Mouse (Mus musculus): ENCODE measurements around the gene P2rx7. TPM values are rescaled to one million over a fixed set of nuclear protein-coding genes. Genes with fewer than 3 reads are reported as not detected.

The P2rx7 gene
- polyA plus RNA-seq, 1 experiment from 2014 or later = 1.3 TPM

DNA sequence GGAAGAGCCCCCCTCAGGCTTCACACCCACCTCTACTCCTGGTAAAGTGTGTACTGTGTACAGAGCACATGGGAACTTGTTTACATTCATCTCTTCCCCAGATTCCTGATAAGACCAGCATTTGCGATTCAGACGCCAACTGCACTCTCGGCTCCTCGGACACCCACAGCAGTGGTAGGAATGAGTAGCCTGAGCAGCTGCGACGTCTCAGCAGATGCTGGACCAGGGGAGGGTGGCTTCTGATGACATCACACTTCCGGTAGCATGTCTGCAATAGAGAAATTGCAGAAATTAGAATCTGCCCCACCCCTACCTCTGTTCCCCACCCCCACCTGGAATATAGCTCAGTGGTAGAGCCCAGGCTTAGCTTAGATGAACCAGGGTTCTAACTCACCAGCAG lies 74.7 kb downstream of the P2rx7 start:
- no peaks in the 10 kb centered on the region for H3K27me3 ChIP-seq (replicated peaks; ENCODE audit: control insufficient read depth, insufficient read depth, low read length)
- H3K4me1 ChIP-seq (replicated peaks; ENCODE audit: control insufficient read depth, insufficient read depth, low read length) = no peaks in the 10 kb centered on the region
- WGBS = 70% methylated on average over 7 of the region's 7 CpGs
- H3K36me3 ChIP-seq (ENCODE audit: control insufficient read depth, insufficient read depth, low read length) = peaks cover 3% of the 10 kb centered on the region; the same call in 1 of the 2 replicates
- no peak overlapping the region for H3K4me3 ChIP-seq (ENCODE audit: low read depth, low read length)
- no peak overlapping the region for H3K9ac ChIP-seq (ENCODE audit: low read depth, low read length)
- H3K27ac ChIP-seq (ENCODE audit: low read depth, low read length) = no peak overlapping the region
- ATAC-seq (replicated peaks; ENCODE audit: low FRiP score) = no peak
- no peaks in the 10 kb centered on the region for H3K9me3 ChIP-seq (ENCODE audit: control insufficient read depth, low read length)
- H3K4me2 ChIP-seq = no peak overlapping the region
- DNase-seq (ENCODE audit: low spot score) = no peak

DNA sequence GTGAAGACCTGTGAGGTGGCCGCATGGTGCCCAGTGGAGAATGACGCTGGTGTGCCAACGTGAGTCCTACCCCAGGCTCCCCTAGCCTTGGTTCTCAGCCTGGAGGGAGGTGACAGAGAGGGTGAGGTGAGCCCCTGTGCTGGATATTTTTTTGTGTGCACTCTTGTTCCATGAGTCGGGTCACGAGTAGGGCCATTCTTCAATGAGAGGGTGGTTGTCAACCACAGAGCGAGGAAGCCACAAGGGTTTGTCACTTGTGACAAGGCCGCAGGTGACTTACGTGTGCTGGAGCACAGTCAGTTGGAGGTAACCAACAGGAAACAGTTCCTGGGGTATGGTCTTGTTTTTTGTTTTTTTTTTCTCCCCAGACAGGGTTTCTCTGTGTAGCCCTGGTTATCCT lies 75.5 kb downstream of the P2rx7 start:
- Histone ChIP-seq H3K4me1 (replicated peaks; ENCODE audit: control insufficient read depth, insufficient read depth, low read length) (no peaks in the 10 kb centered on the region), H3K27me3 (replicated peaks; ENCODE audit: control insufficient read depth, insufficient read depth, low read length) (no peaks in the 10 kb centered on the region), H3K4me2 (no peak overlapping the region), H3K9me3 (ENCODE audit: control insufficient read depth, low read length) (no peaks in the 10 kb centered on the region), H3K4me3 (ENCODE audit: low read depth, low read length) (no peak overlapping the region), H3K36me3 (ENCODE audit: control insufficient read depth, insufficient read depth, low read length) (peaks cover 3% of the 10 kb centered on the region; the same call in 1 of the 2 replicates), H3K27ac (ENCODE audit: low read depth, low read length) (no peak overlapping the region), H3K9ac (ENCODE audit: low read depth, low read length) (no peak overlapping the region)
- ATAC-seq (replicated peaks; ENCODE audit: low FRiP score) (no peak), DNase-seq (ENCODE audit: low spot score) (no peak)
- 83% methylated on average over 8 of the region's 8 CpGs for WGBS

DNA sequence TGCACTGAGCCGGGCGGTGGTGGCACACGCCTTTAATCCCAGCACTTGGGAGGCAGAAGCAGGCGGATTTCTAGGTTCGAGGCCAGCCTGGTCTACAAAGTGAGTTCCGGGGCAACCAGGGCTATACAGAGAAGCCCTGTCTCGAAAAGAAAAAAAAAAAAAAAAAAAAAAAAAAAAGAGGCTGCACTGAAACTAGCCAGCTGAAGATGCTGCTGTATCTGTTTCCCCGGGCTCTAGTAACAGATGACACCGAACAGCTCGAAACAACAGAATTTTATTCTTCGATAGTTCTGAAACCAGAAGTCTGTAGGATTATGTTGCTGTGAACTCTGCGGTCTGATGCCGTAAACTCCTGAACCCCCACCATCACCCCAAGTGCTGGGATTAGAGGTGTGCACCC lies 81.7 kb downstream of the P2rx7 start:
- Histone ChIP-seq H3K4me1 (replicated peaks; ENCODE audit: control insufficient read depth, insufficient read depth, low read length) (no peaks in the 10 kb centered on the region), H3K4me3 (ENCODE audit: low read depth, low read length) (no peak overlapping the region), H3K36me3 (ENCODE audit: control insufficient read depth, insufficient read depth, low read length) (no peaks in the 10 kb centered on the region), H3K4me2 (no peak overlapping the region), H3K9ac (ENCODE audit: low read depth, low read length) (no peak overlapping the region), H3K27me3 (replicated peaks; ENCODE audit: control insufficient read depth, insufficient read depth, low read length) (no peaks in the 10 kb centered on the region), H3K27ac (ENCODE audit: low read depth, low read length) (no peak overlapping the region; the same call in 1 of the 2 replicates), H3K9me3 (ENCODE audit: control insufficient read depth, low read length) (no peaks in the 10 kb centered on the region)
- WGBS = 86% methylated on average over 13 of the region's 13 CpGs
- ATAC-seq (replicated peaks; ENCODE audit: low FRiP score) = no peak
- DNase-seq (ENCODE audit: low spot score) = no peak

DNA sequence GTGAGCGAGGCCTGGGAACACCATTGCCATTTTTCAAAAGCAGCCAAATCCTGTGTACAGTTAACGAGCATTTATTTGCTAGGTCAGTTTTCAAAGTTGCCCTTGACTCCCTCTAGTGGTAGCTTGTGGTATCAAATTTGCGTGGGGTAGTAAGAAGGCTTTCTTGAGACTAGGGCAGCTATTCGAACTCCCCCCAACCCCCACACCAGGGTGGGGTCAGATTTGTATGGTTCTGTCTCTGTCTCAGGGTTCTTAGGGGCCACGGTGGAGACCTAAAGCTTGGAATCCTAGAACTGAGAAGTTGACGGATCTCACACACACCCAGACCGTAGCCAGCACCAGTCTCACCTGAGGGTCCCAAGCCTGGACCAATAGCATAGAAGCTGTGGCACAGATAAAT lies 82.4 kb downstream of the P2rx7 start:
- Histone ChIP-seq H3K4me1 (replicated peaks; ENCODE audit: control insufficient read depth, insufficient read depth, low read length) (no peaks in the 10 kb centered on the region), H3K4me3 (ENCODE audit: low read depth, low read length) (no peak overlapping the region), H3K9ac (ENCODE audit: low read depth, low read length) (no peak overlapping the region), H3K27ac (ENCODE audit: low read depth, low read length) (no peak overlapping the region), H3K27me3 (replicated peaks; ENCODE audit: control insufficient read depth, insufficient read depth, low read length) (no peaks in the 10 kb centered on the region), H3K9me3 (ENCODE audit: control insufficient read depth, low read length) (no peaks in the 10 kb centered on the region), H3K4me2 (no peak overlapping the region), H3K36me3 (ENCODE audit: control insufficient read depth, insufficient read depth, low read length) (no peaks in the 10 kb centered on the region)
- ATAC-seq (replicated peaks; ENCODE audit: low FRiP score) (peak; percentile 31), DNase-seq (ENCODE audit: low spot score) (peak; percentile 57)
- 21% methylated on average over 7 of the region's 7 CpGs for WGBS

DNA sequence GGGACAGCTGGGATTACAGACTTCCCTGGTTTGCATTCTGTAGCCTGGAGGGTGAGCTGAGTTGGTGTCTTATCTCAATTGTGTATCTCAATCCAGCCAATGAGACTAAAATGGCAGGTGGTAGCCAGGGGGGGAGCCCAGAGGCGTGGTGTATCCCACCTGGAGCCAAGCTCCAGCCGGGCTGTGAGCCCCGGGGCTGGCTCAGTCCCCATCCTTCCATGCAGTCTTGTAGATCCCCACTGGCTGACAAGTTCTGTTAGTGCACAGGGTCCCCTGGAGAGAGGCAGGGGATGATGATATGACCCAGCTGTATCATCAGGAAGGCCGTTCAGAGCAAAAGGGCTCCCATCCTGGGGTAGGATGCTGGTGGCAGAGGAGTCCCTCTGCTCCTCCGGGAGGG lies 82.9 kb downstream of the P2rx7 start:
- WGBS = 82% methylated on average over 5 of the region's 5 CpGs
- peaks cover 2% of the 10 kb centered on the region for H3K4me1 ChIP-seq (replicated peaks; ENCODE audit: control insufficient read depth, insufficient read depth, low read length)
- DNase-seq (ENCODE audit: low spot score) (no peak), ATAC-seq (replicated peaks; ENCODE audit: low FRiP score) (no peak; the same call in 1 of the 2 replicates)
- H3K4me2 ChIP-seq = no peak overlapping the region
- H3K9ac ChIP-seq (ENCODE audit: low read depth, low read length) = no peak overlapping the region
- H3K4me3 ChIP-seq (ENCODE audit: low read depth, low read length) = no peak overlapping the region
- H3K27me3 ChIP-seq (replicated peaks; ENCODE audit: control insufficient read depth, insufficient read depth, low read length) = no peaks in the 10 kb centered on the region
- H3K36me3 ChIP-seq (ENCODE audit: control insufficient read depth, insufficient read depth, low read length) = no peaks in the 10 kb centered on the region
- H3K27ac ChIP-seq (ENCODE audit: low read depth, low read length) = no peak overlapping the region
- no peaks in the 10 kb centered on the region for H3K9me3 ChIP-seq (ENCODE audit: control insufficient read depth, low read length)

DNA sequence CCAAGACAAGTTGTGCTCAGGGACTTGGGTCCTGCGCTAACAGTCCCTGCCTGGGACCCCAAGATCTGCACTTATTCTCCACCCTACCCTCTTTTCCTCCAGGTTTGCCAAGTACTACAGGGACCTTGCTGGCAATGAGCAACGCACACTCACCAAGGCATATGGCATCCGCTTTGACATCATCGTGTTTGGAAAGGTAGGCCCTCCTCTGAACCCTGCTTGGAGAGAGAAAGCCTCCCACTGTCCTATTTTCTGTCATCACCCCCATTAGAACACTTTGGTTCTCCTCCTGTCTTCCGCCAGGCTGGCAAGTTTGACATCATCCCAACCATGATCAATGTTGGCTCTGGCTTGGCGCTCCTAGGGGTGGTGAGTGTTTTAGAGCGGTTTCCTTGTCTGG lies 83.4 kb downstream of the P2rx7 start:
- Histone ChIP-seq H3K4me3 (ENCODE audit: low read depth, low read length) (no peak overlapping the region), H3K27ac (ENCODE audit: low read depth, low read length) (no peak overlapping the region), H3K36me3 (ENCODE audit: control insufficient read depth, insufficient read depth, low read length) (no peaks in the 10 kb centered on the region), H3K9ac (ENCODE audit: low read depth, low read length) (no peak overlapping the region), H3K9me3 (ENCODE audit: control insufficient read depth, low read length) (no peaks in the 10 kb centered on the region), H3K27me3 (replicated peaks; ENCODE audit: control insufficient read depth, insufficient read depth, low read length) (no peaks in the 10 kb centered on the region), H3K4me1 (replicated peaks; ENCODE audit: control insufficient read depth, insufficient read depth, low read length) (peaks cover 7% of the 10 kb centered on the region), H3K4me2 (no peak overlapping the region)
- 89% methylated on average over 7 of the region's 7 CpGs for WGBS
- no peak for ATAC-seq (replicated peaks; ENCODE audit: low FRiP score)
- no peak for DNase-seq (ENCODE audit: low spot score)

DNA sequence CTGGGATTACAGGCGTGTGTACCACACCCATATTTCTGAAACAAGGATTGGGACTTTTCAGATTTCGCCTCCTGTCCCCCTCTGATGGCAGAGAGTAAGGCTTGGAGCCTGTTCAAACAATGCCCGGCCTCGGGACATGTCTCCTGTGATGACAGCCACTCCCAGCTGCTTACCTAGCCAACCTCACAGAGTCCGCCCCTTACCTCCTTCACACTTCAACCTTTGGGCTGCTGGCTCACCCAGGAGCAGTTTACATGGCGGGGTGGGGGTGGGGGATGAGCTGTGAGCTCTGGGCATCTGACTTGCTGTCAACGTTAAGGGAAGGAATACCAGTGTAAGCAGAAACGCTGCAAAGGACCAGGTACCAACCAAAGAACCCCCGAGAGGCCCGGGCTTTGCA lies 87.1 kb downstream of the P2rx7 start:
- H3K27ac ChIP-seq (ENCODE audit: low read depth, low read length) = no peak overlapping the region
- no peak overlapping the region for H3K4me2 ChIP-seq
- H3K27me3 ChIP-seq (replicated peaks; ENCODE audit: control insufficient read depth, insufficient read depth, low read length) = no peaks in the 10 kb centered on the region
- no peaks in the 10 kb centered on the region for H3K9me3 ChIP-seq (ENCODE audit: control insufficient read depth, low read length)
- H3K36me3 ChIP-seq (ENCODE audit: control insufficient read depth, insufficient read depth, low read length) = 0 out of 2 replicates have a peak, but pooled peaks cover 2% of the 10 kb centered on the region
- no peak for DNase-seq (ENCODE audit: low spot score)
- no peak overlapping the region for H3K4me3 ChIP-seq (ENCODE audit: low read depth, low read length)
- peaks cover 22% of the 10 kb centered on the region for H3K4me1 ChIP-seq (replicated peaks; ENCODE audit: control insufficient read depth, insufficient read depth, low read length)
- no peak overlapping the region for H3K9ac ChIP-seq (ENCODE audit: low read depth, low read length)
- WGBS = 76% methylated on average over 10 of the region's 10 CpGs
- no peak for ATAC-seq (replicated peaks; ENCODE audit: low FRiP score)

DNA sequence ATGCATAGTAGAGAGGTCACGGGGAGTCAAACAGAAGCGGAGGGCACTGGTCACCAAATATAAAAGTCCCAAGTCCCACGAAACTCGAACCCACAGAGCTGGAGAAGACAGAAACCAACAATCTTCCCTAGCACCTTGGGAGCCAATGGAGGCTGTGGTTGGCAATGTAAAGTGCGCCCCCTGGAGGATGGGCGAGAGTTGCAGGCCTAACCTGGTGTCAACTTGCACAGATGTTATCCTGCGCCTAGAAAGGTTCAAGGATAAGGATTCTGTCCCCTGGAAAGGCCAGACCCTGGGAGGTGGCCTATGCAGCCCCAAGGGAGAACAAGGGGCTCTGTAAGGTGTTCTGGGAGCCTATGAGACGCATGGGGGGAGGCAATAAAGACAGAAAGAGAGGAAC lies 87.6 kb downstream of the P2rx7 start:
- Histone ChIP-seq H3K4me1 (replicated peaks; ENCODE audit: control insufficient read depth, insufficient read depth, low read length) (peaks cover 22% of the 10 kb centered on the region), H3K27ac (ENCODE audit: low read depth, low read length) (peak overlapping the region; percentile 54), H3K4me2 (peak overlapping the region; percentile 44), H3K4me3 (ENCODE audit: low read depth, low read length) (no peak overlapping the region), H3K36me3 (ENCODE audit: control insufficient read depth, insufficient read depth, low read length) (0 out of 2 replicates have a peak, but pooled peaks cover 2% of the 10 kb centered on the region), H3K9ac (ENCODE audit: low read depth, low read length) (no peak overlapping the region), H3K9me3 (ENCODE audit: control insufficient read depth, low read length) (no peaks in the 10 kb centered on the region), H3K27me3 (replicated peaks; ENCODE audit: control insufficient read depth, insufficient read depth, low read length) (no peaks in the 10 kb centered on the region)
- DNase-seq (ENCODE audit: low spot score) (peak; percentile 69), ATAC-seq (replicated peaks; ENCODE audit: low FRiP score) (no peak)
- 54% methylated on average over 8 of the region's 8 CpGs for WGBS

DNA sequence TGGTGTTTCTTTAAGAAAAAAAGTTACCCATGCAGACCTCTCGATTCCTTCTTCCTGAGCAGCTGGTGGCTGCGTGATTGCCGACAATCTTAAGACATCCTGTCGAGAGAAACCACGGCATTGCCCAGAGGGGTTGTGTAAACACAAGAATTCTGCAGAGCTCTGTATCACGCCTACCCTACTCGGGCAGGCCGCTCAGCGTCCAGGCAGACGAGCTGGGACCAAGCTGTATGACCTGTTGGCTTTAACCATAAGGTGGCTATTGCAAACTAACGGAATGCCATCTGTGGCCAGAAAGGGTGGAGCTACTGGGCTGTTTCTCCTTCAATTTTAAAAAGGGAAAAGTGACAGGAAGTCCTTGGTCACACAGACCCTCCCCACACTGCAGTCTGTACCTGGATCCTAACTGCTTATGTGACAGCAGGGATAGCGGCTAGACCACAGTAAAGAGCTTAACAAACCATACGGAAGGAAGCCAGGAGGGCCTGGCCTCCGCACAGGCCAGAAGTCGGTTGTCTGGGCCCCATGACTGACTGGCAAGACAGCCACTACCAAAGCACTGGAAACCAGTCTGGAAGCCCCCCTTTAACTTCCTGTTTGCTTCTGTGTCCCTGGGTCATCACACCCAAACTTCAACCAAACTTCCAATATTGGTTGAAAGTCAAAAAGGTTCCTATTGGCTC lies 88.4 kb downstream of the P2rx7 start:
- peaks cover 22% of the 10 kb centered on the region for H3K4me1 ChIP-seq (replicated peaks; ENCODE audit: control insufficient read depth, insufficient read depth, low read length)
- H3K36me3 ChIP-seq (ENCODE audit: control insufficient read depth, insufficient read depth, low read length) = peaks cover 4% of the 10 kb centered on the region; the same call in 1 of the 2 replicates
- peak overlapping the region; percentile 54 for H3K27ac ChIP-seq (ENCODE audit: low read depth, low read length)
- H3K4me2 ChIP-seq = peak overlapping the region; percentile 44
- no peaks in the 10 kb centered on the region for H3K9me3 ChIP-seq (ENCODE audit: control insufficient read depth, low read length)
- DNase-seq (ENCODE audit: low spot score) = no peak
- H3K9ac ChIP-seq (ENCODE audit: low read depth, low read length) = 0 out of 2 replicates have a peak overlapping the region, but pooled peaks have one; percentile 26
- no peaks in the 10 kb centered on the region for H3K27me3 ChIP-seq (replicated peaks; ENCODE audit: control insufficient read depth, insufficient read depth, low read length)
- no peak overlapping the region for H3K4me3 ChIP-seq (ENCODE audit: low read depth, low read length)
- no peak; the same call in 1 of the 2 replicates for ATAC-seq (replicated peaks; ENCODE audit: low FRiP score)
- WGBS = 20% methylated on average over 15 of the region's 15 CpGs
